Mouse (Mus musculus) layer of hippocampus, postnatal 10 days (tissue): Measurements from ENCODE around the gene Phyhd1. TPM values are rescaled to one million over a fixed set of nuclear protein-coding genes. Genes with fewer than 3 reads are reported as not detected.
A peak's percentile ranks its signal among the peaks of the same experiment; 100 is the strongest.

Experiments used
- DNase-seq, 2 experiments: peaks; one replicate each; pipeline ENCODE4 v3.0.0; 2021; ENCODE audit warnings: low spot score in 2 of 2
- total RNA-seq, 2 experiments: library from RNA; stranded (reverse); gene quantifications; 2 replicates each; pipeline ENCODE4 v1.2.3; 2021

The Phyhd1 gene
- total RNA-seq, 2 experiments from 2014 or later = 16.9 to 19.2 TPM

DNA sequence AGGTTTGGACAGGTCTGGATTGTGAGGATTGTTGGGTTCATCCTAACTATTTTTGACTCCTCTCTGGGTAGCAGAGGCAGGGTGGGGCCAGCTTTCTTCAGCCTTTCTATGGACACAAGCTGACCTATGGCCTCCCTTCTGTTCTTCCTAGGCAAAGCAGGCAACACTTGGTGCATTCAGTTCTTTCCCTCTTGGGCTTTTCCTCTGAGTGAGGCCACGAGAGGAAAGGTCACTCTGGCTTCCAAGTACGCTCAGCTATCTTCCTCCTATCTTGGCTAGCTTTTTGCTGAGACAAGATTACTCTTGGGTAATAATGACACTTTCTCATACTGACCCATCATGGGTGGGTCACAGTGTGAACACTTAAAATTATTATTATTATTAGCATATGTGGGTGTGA is 17.2 kb downstream of the Phyhd1 start:
- DNase-seq = no peak

DNA sequence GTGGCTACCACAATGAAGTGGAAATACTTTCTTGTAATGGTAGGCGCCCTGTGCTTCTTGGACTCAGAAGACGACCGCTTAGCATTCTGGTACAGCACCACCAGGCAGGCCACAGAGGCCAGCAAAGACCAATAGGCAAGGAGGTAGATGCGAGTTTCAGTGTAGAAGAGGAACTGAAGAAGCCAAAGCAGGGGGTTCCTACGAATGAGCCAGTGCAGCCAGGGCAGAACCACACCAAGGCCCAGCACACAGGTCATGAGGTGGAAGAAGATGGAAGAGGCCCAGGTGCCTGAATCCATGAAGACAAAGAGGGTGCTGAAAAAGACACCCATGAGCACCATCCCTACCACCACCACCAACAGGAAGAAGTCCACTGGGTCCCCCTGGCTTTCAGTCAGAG is 19.0 kb downstream of the Phyhd1 start:
- DNase-seq = no peak

DNA sequence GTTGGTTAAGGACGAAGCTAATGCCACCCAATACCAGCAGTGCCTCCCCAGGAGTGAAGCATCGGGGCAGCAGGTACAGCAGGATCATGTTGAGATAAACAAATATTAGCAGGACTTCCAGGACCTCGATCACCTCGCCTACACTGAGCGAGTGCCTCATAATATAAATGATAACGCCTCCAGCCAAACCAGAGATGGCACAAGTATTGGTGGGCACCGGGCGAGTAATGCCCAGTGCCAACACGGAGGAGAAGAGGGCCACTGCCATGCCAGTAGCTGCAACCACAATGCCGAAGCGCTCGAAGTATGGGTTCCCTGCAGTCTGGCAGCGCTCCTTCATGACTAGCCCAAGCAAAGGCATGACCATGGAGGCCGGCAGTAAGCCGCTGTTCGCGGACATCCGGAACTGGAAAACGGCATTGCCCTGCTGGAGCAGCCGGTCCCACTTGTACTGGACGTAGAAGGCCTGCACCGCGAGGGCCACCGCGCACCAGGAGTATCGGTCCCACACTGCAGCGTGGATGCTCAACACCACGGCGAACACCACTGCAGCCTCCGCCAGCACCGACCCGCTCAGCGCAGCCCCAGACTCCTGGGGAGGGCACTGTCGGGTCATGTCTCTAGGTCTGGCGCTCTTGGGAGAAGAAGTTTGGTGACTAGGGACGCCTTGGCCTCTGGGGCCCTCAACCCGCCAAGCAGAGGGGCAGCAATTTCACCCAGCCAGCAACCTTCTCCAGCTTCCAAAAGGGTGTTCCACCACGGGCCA is 19.6 kb downstream of the Phyhd1 start:
- DNase-seq = no peak

DNA sequence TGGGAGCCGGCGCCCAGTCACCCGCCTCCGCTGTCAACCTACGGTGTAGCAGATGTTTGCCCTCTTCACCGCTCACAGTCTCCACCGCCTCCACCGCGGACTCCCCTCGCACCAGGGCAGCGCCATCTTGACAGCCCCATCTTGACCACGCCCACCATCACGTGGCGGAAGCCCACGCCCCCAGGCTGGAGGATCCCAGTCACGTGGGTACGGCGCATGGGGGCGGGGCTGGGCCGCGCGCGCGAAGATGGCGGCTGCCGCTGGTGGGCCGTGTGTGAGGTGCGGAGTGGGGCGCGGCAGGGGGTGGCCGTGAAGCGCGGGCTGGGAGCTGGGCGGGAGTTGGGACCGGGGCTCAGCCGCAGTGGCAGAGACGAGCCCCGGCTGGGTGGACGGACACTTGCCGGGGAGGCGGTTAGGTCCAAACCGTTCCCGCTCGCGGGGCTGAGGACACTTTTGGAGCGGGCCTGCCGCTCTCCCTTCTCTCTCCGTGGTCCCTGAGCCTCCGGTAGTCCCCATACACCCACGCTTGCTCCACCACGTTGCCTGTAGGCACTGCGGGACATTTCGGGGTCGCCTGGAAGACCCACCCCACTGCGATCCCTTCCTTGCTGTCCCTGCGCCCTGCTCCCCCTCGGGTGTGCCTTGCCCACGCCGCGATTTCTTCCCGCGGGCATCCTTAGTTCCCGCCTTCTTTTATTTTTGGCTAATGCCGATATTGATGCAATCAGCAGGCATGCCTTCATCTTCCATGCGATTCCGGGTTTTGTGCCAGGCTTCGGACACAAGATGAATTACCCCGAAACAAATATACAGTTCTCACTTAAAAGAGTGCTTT is 20.4 kb downstream of the Phyhd1 start, which contains the start of the genes Dolk and Nup188:
Gene Dolk (minus strand): TSS at position 143 of the 835 bp plus-strand sequence.
Gene Nup188 (plus strand): TSS at position 206 of the 835 bp plus-strand sequence.
- peak; percentile 97 to 99 for DNase-seq

DNA sequence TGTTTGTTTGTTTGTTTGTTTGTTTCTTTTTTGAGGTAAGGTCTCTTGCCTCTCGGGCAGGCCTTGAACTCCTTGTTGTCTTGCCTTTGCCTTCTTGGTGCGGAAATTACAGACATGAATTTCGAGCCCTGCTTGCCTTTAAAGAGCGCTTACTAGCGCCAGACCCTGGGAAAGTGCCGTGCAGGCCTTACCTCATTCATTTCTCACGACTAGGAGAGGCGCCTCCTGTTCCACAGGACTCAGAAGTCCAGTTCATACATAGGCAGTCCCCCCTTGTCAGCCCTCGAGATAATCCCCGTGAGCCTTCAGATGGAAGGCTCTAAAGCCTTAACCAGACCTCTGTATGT is 21.0 kb downstream of the Phyhd1 start:
- DNase-seq = no peak

DNA sequence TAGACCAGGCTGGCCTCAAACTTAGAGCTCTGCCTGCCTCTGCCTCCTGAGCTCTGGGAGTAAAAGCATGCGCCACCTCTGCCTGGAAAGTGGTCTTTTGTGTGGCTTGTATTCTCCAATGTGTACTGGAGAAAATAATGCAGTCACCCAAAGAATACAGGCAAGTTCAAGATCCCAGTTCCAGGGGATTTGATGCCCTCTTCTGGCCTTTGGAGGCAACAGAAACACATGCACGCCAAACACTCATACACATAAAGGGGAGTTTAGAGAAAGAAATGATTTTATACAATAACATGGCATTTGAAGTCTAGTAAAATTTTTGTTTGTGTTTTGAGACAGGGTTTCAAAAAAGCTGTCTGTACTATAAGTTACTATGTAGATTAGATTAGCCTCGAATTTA is 33.5 kb downstream of the Phyhd1 start:
- DNase-seq = no peak

DNA sequence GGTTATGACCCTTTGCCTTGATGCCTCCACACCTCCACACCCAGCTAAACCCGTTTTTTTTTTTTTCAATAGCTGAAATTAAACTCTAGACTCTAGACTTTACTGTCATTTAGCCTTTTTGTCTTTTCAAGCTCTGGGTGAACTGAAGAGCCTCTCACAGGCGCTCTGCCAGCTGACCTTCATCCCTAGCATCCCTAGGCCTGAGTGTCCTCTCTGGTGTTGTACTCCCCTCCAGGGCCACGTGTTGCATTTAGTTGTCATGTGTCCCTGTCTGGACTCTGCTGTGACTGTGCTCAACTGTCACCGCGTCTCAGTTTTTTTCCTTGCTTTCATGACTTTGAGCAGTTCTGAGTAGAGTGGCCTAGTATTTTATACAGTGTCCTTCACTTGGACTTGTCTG is 34.0 kb downstream of the Phyhd1 start:
- no peak for DNase-seq

DNA sequence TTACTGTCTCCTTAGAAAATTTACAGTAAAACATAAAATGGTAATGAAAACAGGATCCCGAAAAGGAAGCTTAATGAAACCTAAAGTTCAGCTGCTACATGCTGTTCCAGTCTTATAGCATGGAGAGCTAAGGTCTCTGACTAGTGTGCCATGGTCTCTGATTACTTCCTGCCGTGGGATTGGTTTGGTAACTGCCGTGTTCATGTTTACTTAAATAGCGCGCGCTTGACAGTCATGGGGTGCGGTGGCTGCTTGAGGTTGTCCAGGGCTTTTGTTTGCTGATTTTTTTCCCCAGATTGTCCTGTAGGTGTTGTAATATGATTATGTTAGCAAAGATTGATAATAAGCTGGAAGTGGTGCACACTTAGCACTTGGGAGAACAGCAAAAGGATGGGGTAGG is 40.1 kb downstream of the Phyhd1 start:
- no peak for DNase-seq

DNA sequence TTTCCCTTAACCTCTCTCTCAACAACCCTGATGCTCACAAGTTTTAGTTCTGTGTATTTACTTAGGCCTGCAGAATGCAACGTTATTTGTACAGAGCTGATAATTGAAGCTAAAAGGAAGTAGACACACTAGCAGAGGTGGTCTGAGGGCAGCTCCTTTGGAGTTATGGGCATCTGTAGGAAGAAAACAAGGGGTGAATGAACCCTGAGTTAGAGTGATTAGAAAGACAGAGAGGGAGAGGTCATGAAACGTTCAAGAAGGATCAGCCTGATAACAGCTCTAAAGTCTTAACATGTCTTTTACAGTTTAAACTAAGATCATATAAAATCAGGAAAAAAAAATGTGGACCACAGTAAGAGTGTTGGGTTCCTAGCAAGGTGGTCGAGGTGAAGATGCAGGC is 43.3 kb downstream of the Phyhd1 start:
- DNase-seq = no peak

DNA sequence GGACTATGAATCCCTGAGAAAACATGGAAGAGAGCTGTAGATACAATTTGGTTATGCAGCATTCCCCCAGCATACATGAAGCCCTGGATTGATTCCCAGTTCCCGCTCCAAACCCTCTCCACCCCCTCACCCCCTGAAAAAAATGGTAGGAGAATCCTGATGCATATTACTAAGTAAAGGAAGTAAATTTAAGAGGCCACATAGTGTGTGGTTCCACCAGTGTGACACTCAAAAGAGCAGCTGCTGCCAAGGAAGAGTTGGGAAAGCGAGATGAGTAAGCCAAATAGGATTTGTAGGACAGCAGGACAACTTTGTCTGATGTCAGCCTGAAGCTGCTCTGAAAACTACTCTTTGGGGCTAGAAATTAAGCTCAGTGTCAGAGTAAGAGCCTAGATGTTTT is 45.5 kb downstream of the Phyhd1 start:
- no peak for DNase-seq

DNA sequence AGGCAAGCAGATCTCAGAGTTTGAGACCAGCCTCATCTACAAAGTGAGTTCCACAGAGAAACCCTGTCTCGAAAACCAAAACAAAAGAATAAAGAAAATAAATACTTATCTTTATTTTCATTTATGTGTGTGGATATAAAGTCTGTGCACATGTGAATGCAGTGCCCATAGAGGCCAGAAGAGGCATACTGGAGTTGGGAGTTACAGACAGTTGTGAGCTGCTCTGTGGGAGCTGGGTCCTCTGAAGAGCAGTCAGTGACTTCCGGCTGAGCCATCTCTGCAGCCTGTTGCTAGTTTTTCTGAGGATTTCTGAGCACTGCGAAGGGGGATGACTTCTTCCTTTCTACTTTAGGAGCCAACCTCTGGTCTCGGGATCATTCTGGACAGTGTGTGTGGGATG is 50.1 kb downstream of the Phyhd1 start:
- no peak for DNase-seq

DNA sequence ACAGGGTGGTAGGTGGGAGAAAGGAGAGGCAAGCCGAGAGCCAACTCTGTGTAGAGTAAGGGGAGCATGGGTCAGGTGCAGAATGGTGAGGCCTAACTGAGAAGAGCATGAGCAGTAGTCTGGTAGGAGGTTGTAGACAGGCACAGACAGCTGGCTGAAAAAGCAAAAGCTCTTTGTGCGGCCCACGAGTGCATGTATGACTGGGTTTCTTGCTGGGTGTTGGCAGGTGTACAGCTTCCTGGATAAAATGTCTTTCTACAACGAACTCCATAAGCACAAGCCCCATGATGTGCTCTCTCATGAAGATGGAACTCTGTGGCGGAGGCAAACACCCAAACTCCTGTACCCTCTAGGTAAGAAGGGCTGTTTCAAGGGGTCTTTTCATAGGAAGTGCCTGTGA is 51.0 kb downstream of the Phyhd1 start:
- no peak for DNase-seq

DNA sequence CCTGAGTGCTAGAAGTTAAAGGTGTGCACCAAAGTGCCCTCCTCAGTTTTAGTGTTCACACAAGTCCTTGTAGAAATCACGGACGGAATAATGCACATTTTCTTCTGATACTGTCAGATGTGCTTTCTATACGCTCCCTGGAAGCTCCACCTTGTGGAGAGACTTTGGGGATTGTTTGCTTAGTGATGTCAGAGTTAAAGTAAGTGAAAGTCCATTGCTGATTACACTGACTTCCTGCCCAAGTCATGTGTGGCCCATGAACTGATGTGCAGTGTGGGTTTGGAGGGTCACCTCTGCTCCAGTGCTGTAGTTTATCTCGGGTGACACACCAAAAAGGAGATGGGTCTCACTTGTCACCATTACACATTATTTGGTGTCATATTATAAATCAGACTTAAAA is 53.3 kb downstream of the Phyhd1 start:
- no peak for DNase-seq

DNA sequence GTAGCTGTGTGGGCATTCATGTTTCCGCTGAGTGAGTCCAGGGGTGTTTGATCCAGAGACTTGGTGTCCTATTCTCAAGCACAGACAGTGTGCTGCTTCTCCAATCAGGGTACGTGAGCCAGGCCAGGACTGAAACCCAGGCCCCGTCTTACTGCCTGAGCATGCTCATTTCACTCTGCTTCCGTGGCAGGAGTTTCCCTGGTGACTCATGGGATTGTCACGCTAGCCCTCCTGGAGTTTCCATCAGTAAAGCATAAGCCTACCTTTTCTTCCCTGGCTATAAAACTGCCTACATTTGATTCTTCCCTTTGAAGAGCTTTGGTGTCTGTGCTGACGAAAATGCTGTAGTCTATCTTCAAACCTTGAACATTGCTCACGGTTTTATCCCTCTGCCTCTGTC is 57.1 kb downstream of the Phyhd1 start:
- DNase-seq = no peak

DNA sequence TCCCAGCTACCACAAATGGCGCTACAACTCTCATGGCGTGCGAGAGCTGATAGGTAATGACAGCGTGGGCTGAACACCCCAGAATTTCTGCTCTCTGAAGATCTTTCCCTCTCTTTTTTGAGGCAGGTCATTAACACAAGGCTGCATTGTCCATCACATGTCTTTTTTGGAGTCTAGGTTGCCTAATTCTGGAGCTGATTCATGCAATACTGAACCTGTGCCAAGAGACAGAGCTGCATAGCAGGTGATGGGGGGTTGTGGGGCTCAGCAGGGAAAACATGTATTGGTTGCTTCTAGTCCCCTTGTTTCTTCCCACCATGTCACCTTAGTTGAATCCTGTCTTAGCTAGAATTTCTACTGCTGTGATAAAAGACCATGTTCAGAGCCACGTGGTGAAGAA is 59.3 kb downstream of the Phyhd1 start:
- DNase-seq = no peak

DNA sequence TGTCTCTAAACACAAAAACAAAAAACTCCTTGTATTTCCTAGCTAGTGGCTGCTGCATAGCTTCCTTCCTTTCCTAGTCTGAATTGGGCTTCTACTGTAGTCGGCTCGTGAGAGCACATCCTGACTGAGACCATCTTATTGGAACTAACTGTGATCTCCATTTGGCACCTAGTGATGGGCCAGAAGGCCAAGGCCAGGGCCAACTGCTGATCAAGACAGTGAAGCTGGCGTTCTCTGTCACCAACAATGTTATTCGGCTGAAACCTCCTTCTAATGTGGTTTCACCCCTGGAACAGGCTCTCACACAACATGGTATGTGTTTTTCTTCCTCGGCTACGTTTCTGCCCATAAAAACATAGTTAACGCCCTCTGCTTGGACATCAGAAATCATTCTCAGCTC is 61.3 kb downstream of the Phyhd1 start:
- DNase-seq = no peak

DNA sequence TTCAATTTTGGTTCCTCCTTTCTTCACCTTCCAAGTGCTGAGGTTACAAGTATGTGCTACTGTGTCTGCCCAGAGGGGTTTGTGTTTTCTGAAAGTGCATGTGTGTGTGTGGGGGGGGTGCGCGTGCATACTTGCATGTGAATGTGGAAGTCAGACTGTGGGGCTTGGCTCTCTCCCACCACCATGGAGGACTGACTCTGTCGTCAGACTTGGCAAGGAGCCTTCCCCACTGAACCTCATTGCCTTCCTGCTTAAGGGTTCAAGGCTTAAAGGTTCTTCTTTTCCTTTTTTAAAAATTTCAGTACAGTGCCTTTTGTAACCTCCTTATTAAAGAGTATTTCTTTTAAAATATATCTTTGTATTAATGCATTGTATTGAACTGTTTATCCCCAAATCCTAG is 62.8 kb downstream of the Phyhd1 start:
- no peak for DNase-seq

Other genes with a start within 250 kb of the Phyhd1 start
- gene Wdr34, start 217.3 kb upstream of the Phyhd1 start, total RNA-seq = 10 to 100 TPM; 42.2 to 46.3 TPM
- 100 to 1,000 TPM; 231 to 233 TPM for gene Set, start 208.8 kb upstream of the Phyhd1 start, total RNA-seq
- 1 to 10 TPM; 1.8 to 2.2 TPM for gene Pkn3, start 188.5 kb upstream of the Phyhd1 start, total RNA-seq
- 10 to 100 TPM; 19.6 to 19.7 TPM for gene Zdhhc12, start 172.6 kb upstream of the Phyhd1 start, total RNA-seq
- gene Zer1, start 141.6 kb upstream of the Phyhd1 start, total RNA-seq = 100 to 1,000 TPM; 121 to 126 TPM
- gene Tbc1d13, start 132.5 kb upstream of the Phyhd1 start, total RNA-seq = 10 to 100 TPM; 72.6 to 73.5 TPM
- 10 to 100 TPM; 23.4 to 24.6 TPM for gene Endog, start 94.7 kb upstream of the Phyhd1 start, total RNA-seq
- 10 to 100 TPM; 31.2 to 35.3 TPM for gene Spout1, start 87.7 kb upstream of the Phyhd1 start, total RNA-seq
- 10 to 100 TPM; 16.4 to 17.6 TPM for gene Kyat1, start 60.4 kb upstream of the Phyhd1 start, total RNA-seq
- gene Lrrc8a, start 28.5 kb upstream of the Phyhd1 start, total RNA-seq = 10 to 100 TPM; 54.0 to 55.9 TPM
- gene Gm28035, start 25.6 kb upstream of the Phyhd1 start, total RNA-seq = 1 to 10 TPM; 5.8 to 7.2 TPM
- gene Gm28038, start 14.8 kb downstream of the Phyhd1 start, total RNA-seq = not detected
- 10 to 100 TPM; 23.8 to 24.4 TPM for gene Dolk, start 20.1 kb downstream of the Phyhd1 start, total RNA-seq
- 10 to 100 TPM; 24.6 to 30.1 TPM for gene Nup188, start 20.2 kb downstream of the Phyhd1 start, total RNA-seq
- gene Sh3glb2, start 93.1 kb downstream of the Phyhd1 start, total RNA-seq = 100 to 1,000 TPM; 209 to 233 TPM
- gene Miga2, start 98.0 kb downstream of the Phyhd1 start, total RNA-seq = 100 to 1,000 TPM; 101 to 112 TPM
- gene Dolpp1, start 126.1 kb downstream of the Phyhd1 start, total RNA-seq = 10 to 100 TPM; 31.7 to 37.4 TPM
- 10 to 100 TPM; 39.0 to 41.9 TPM for gene Crat, start 149.6 kb downstream of the Phyhd1 start, total RNA-seq
- 100 to 1,000 TPM; 144 to 159 TPM for gene Ptpa, start 149.8 kb downstream of the Phyhd1 start, total RNA-seq
- 1 to 10 TPM; 8.0 to 9.6 TPM for gene Ier5l, start 208.0 kb downstream of the Phyhd1 start, total RNA-seq